Mouse (Mus musculus) left cerebral cortex, adult 8-10 months (tissue): ENCODE data around the gene Ociad2. TPM values are rescaled to one million over a fixed set of nuclear protein-coding genes. Genes with fewer than 3 reads are reported as not detected.
A peak's percentile ranks its signal among the peaks of the same experiment; 100 is the strongest.
"Not testable (repeated sequence)": the region's sequence is repeated elsewhere in the genome, so short reads cannot be mapped to it uniquely, and the experiment has no call there.

Experiments
- DNase-seq, 2 experiments: peaks; one replicate each; pipeline ENCODE4 v3.0.0; 2022; ENCODE audit warnings: low spot score in 2 of 2
- total RNA-seq, 4 experiments: library from RNA; stranded (reverse); gene quantifications; 2 replicates each; pipeline ENCODE4 v1.2.4; 2022

Gene Ociad2
- total RNA-seq, 4 experiments from 2014 or later: 90.3 to 110 (median 94.2) TPM

DNA sequence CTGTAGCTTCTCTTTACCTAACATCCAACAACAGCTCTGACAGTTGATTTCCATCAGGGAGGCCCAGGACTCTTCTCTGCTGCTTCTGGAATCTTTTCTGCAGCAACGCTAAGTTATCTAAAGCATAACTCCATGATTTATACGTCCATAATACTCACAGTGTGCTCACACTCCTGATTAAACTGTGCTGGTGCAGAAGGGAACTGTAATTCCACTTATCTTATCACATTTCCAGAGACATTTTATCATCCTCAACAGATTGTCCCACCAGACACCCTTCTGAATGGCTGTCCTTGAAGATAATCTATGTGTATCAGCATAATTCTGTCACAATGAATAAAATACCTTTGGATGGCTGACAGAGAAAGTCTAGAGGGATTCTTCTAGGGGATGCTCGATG, 13.2 kb upstream of the Ociad2 start:
- no peak for DNase-seq

DNA sequence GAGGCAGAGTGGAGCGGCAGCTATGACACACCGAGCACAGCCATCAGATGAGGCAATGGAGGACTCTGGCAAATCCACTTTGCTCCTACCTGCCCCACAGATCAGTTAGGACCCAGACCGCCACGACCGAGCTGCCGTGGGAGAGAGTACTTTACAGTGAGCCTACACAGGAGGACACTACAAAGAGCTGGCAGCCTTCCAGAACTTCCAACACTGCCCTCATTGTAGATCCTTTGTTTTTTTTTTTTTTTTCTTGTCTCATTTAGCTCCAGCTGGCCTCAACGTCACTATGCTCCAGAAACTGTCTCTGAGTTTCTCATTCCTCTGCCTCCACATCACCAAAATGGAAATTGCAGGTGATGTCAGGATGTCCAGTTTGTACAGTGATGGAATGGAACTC, 12.7 kb upstream of the Ociad2 start:
- peak in 1 of 2 experiments; percentile 48 for DNase-seq

DNA sequence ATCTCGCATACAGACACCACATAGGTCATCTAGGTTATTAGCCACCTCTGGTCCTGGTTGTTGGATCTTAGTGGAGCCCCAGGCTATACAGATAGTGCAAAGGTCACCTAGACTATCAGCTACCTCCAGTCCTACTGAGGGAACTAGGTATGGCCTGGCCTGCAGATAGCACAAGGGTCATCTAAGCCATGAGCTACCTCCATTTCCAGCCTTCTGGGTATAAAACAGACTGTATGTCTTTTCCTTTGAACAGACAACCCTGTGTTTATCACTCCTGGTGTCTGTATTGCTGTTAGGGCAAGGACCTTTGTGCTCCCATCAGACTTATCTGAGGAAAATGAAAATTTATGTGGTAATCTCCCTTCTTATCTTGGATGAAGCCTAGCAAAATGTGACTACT, 11.0 kb upstream of the Ociad2 start:
- DNase-seq: no peak

DNA sequence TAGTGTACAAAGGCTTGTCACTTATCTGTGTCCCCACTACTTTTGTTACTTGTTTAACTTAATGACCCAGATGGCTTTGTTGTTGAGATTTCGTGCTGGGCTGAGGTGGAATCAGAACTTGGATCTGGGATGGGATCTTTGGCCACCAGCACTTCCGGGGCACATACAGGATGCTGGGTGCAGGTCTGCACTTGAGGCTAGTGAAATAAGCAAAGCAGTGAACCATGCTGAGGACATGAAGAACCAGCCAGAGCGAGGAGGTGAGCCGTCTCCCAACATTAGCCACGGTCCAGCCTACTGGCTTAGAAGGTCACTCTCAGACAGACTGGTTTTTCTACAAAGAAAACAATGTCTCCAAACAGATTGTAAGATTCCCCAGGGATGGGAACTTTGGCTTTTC, 8.7 kb upstream of the Ociad2 start:
- no peak for DNase-seq

DNA sequence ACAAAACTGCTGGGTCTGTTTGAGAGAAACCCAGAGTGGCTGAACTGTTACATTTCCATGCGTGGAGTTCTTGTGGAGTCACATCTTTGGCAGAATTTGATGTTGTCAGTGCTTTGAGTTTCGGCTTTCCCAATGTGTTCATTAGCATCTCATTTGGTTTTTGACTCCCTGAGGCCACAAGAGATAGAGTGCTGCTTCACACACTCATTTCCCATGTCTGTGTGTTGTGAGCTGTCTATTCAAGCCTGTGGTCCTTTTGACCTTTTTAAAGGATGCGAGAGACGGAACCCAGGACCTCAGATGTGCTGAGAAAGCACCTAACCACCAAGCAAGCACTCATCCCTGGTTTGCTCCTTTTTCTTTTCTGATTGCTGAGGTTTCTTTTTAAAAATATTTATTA, 4.4 kb upstream of the Ociad2 start:
- no peak for DNase-seq

DNA sequence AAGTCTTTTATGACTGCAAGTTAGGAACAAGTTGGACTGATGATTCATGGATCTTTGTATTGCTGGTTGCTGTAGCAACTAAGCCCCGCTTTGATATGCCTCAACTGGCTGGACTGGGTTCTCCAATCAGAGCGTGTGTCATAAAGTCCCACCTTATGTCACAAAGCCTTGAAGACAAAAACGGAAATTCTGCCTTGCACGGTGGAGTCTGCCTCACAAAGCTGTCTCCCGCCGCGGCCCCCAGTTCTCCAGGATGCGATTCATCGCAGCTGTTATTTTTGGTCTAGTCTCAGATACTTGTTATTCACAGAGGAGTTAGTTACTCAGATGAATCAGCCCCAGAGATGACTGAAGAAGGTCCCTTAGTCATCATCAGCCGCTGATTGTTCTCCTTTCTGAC, 3.5 kb upstream of the Ociad2 start:
- peak; percentile 55 to 92 for DNase-seq

DNA sequence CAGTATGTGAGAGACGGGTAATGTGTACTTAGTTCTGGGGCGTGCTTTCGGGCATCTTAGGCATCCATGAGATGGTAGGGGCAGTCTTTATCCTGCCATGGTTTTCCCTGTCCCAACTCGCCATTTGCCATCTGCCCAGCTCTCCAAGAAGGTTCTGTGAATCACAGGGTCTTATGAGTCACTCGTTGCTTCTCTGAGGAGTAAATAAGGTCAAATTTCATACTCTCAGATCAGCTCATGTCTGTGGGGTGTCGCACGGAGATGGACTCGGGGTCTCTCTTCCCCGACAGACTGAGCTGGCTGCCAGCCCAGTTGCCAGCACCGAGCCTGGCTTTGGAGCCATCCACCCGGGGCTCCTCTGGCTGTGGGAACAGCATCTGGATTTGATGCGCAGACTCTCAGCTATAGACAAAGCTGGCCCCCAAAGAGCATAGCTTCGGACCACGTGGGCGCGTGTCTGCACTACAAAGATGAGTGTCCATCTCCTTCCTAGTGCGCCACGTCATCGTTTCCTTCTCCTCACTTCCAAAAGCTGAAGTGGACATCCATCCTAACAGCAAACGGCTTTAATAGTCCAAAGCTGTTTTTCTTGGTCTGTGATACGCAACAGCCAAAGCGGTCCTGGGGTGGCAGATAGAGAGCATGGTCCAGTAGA, 2.0 kb upstream of the Ociad2 start:
- DNase-seq: no peak

DNA sequence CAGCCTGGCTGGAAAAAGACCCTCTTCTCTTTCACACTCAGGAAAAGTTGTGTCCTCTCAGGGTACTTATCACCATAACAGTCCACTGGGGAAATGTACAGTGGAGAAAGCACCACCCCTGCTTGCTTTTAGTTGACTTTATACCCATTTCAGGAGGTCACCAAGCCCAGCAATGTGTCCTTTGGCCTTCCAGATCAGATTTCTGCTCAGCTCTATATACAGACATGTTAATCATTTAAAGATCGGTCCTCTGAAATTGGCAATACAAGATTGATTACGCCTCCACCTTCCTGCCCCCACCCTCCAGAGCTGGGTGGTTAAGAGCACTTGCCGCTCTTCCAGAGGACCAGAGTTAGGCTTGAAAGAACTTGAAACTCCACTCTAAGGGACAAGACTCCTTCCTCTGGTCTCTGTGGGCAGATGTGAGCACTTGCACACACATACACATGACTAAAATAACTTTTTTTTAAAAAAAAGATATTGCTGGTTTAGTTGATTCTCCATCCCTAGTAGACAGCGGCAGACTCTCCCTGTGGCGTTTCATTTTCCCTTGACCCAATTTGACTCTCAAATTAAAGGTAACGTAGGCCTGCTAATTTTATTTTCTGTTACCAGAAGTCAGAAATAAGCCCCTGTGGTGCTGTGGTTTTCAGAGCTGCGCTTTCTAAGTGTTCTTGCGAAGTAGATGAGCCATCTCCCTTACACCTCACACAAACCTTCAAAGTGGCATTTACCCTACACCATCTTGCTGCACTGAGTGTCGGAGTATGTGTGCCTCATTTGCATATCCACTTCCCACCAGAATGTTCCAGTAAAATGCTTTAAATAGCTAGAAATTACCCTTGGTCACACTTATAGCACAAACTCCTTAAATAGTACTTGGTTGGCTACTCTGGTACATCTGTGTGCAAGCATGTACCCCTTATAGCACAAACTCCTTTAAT, 777 bp downstream of the Ociad2 start:
- DNase-seq: peak in 1 of 2 experiments; percentile 46

DNA sequence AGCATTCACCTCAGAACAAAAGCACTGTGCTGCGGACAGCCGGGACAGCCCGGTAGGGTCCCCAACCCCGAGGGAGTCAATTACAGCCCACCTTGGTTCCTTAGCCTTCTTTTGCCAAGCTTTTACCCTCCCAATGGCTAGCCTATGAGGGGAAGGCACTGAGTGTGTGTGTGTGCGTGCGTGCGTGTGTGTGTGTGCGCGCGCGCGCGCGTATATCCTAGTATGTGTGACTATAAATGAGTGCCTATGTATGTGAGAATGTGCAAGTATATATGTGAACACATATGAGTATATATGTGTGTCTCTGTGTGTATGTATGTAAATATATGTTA, 2.0 kb downstream of the Ociad2 start:
- DNase-seq: no peak

DNA sequence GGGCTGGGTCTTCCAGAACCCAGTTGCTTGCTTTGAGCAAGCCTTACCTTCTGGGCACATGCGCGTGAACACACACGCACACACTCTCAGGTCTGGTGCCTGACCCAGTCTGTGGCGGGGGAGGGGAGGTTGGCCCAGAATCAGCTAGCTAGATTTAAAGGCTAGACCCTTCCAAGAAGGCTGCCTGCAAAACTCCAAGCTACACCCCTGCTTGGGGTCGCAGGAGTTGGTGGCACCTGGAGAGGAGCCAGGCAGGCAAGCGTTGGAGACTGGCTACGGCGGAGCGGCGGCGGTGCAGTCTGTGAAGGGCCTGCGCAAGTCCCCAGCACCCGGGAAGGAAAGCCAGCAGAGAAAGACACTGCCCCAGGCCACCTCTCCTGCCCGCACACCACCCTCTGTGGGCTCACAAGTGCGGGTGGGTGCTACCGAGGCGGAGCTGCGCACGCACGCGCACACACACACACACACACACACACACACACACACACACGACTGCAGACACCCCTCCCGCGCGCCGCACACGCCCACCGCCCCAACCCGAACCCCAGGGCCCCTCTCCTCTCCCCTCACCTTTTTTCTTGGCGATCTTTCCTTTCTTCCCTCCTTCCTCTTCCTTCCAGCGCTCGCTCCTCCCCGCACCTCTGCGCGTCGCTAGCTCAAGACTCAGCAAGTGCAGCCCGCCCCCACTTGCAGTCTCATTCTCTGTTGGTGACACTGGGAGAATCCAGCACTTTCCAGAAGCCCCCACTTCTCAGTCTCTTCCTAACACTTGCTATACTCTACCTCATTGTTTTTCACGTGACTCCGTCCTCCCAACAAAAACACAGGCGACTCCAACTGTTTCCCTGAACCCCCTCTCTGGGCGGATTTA, 2.6 kb downstream of the Ociad2 start:
- DNase-seq: peak; percentile 45 to 71

DNA sequence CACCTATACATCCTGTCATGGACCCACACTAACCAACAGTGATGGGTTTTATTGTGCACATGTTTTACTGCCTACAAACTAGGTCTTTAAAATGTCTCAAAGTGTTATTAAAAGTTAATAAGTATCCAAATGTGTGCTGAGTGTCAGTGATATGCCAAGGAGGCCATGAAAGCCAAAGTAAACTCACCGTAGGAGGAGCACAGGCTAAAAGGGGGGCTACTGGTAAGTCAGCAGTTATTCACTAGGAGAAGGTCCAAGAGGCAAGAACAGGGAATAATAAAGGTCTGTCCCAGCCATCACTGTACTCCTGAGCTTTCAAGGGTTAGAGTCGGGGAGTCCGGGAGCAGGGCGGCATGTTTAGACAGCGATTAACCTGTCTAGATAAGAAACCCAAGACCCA, 4.4 kb downstream of the Ociad2 start:
- no peak for DNase-seq

DNA sequence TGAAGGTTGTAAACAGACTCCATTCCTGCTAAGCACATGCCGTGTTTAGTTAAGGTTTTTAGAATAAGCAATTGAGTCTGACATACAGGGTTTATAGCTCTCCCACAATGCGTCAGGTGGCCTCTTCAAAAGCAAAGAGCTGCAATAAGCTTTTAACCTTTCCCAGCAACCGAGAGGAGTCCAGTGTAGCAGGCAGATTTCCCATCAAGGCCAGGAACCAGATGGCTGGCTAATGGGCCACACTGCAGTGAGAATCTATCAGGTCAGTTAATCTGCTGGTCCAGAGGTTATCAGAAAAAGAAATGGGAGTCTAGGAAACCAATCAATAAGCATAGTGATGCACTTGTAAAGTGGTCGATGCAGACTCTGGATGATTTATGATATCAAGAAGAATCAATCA, 9.8 kb downstream of the Ociad2 start:
- no peak for DNase-seq

DNA sequence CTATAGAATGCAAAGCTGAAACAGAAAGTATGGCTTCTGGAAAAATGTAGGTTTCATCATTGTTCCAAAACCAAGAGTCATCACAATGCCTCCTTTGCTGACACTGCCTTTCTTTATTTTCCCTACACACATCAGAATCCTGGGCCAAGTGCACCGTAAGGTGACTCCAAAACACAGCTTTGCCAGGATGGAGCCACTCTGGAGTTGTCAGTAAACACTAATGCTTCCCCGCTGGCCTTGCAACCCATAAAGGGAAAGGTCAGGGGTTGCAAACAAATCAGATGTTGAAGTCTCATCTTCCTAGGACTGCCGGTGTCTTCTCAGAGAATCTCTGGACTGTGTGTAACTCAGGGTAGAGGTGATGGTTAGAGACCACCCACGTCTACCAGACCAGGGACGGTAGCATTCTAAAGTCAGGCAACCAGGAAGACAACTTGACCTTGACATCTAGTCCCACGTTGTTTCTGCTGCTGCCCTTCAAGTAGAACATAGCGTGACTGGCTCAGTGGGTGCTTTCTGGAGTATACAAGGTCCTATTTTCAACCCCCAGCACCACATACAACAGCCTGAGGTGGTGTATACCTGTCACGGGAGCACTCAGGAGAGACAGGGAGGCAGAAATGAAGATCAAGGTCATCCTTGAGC, 16.2 kb downstream of the Ociad2 start:
- no peak for DNase-seq

DNA sequence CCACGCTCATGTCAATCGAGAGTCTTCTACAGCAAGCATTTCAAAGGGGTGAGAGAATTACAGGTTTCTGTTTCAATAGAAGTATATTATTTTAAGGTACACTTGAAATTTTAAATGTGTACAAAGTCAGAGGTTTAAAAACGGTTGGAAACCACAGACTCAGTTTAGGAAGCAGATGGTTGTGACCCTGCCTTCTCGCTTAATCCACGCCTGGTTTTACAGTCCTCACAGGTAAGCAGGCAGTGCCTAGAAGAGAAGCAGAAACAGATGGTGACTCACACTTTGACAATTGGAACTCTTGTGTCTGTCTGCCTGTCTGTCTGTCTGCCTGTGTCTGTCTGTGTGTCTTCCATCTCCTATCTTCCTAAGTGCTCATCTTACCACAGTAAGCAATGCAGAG, 17.2 kb downstream of the Ociad2 start:
- DNase-seq: no peak

DNA sequence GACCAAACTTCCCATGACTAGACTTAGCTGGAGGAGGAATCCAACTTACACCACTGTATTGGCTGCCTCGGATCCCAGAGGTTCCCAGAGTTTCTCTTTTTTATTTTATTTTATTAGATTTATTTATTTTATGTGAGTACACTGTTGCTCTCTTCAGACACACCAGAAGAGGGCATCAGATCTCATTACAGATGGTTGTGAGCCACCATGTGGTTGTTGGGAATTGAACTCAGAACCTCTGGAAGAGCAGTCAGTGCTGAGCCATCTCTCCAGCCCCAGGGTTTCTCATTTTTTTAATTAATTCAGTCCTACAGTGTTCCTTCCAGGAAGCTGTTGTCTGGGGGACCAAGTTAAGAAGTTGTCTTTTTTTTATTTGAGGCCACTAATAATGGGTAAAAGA, 18.1 kb downstream of the Ociad2 start:
- not testable (repeated sequence) for DNase-seq

DNA sequence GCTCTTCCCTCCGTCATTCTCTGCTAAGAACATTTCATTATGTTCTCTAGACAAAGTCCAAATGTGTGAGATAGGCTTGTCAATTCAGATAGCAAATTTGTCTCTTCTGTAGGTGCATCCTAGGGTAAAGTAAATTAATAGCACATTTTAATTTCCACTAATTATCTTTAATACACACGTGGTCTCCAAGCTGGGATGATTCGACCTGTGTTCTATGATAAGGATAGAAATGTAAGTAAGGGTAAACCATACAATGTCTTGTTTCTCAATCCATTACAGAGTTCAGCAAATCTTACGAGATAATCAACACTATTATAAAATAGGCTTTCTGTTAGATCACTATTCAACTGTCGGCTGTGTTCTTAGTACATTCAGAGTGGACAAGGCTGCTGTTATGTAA, 21.5 kb downstream of the Ociad2 start:
- DNase-seq: no peak

DNA sequence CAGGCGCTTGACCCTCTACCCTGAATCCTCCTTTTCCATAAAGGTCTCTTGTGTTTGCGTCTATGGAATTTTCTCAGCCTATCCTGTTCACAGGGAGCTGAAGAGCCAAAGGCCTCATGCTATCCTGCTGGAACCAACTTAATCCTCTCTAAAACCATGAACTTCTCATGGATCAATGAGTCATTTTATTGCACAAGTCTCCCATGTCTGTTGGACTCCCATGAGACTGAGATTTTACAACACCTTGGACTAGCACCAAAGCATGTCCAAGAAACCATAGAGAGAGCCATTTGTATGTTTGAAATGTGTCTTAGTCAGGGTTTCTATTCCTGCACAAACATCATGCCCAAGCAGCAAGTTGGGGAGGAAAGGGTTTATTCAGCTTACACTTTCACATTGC, 26.2 kb downstream of the Ociad2 start:
- no peak for DNase-seq

DNA sequence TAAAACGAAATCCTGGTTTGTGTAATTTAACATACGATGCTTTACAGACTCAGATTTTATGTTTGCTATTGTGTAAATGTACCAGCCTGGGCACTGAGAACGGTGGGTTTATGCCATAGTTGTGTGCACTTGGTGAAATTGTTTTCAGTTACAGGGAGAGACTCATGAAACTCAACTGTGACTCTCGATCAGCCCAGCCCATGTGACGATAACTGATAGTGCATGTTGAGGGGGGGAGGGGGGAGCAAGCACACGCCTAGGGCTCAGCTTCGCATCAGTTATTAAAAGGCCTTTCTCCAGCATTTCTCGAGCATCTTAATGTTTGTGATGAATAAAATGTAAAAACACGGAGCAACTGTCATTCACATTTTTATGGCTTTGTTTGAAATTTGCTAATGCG, 27.2 kb downstream of the Ociad2 start:
- DNase-seq: no peak

DNA sequence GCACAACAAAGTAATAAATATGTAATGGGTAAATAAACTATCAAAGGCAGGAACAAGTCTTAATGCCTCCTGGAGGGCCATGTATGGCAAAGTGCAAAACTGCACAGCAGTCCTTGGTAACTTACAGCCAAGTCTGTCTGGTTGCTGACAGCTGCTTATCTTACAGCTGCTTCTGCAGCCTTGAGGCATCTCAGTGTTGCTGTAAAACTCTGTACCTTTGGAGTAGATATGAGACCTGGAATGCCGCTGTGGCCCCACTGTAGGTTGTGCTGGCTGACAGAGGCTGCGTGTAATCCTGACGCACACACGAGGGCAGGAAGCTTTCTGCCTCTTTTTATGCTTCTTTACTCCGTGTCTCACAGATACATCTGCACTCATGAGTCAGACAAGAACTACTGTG, 29.4 kb downstream of the Ociad2 start:
- DNase-seq: no peak

DNA sequence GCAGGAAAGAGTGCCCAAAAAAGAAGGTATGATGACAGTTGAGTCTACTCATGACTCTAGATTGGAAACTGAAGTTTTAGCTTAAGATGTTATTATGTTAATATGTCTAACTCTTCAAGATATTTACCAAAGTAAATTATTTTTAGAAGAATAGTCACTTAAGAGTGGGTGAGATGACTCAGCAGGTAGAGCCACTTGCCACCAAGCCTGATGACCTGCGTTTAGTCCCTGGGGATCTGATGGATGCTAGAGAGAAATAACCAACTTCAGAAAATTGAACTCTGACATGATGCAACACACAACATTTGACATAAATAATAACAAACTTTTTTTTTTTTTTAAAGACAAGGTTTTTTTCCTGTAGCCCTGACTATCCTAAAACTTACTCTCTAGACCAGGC, 30.4 kb downstream of the Ociad2 start:
- no peak for DNase-seq

DNA sequence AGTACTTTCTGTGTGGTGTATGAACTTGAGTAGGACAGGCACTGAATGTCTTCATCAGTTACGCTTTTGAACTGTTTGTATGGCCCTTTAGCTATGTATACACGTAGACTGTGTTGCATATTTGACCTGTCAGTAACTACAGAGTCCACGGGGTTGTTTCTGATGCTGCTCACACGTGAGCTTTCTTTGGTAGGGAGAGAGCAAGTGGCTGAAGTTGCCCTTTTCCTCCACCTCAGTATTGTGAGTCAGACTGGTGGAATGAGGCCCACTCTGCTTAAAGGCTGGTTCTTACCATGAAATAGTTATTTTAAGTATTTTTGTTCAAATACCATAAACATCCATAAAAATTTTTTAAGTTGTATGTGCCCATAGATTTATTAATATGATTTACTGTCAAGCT, 31.3 kb downstream of the Ociad2 start:
- DNase-seq: no peak

DNA sequence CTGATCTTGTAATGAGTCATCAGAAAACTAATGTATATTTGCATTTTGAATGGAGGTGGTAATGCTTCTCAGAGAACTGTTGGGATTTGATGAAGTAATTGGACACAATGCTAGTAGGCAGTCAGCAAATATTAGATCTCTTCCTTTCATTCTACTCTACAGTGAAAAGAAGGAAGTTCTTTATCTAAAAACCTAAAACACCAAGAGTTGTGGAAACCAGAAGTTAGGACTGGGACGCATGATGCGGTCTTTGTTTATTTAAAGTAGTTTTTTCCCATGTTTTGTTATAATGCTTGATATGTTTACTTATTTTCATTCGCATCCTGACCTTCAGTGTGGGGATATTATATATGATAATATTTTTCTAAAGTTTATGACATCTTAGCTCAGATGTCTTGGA, 33.5 kb downstream of the Ociad2 start:
- DNase-seq: no peak
